Mouse (Mus musculus): Measurements from ENCODE around the gene Elk4. TPM values are rescaled to one million over a fixed set of nuclear protein-coding genes. Genes with fewer than 3 reads are reported as not detected.
A peak's percentile ranks its signal among the peaks of the same experiment; 100 is the strongest.

The Elk4 gene
- total RNA-seq, 2 experiments from 2014 or later: 69.6 to 76.1 TPM

GRCm38 (mm10) chr1:132030574-132030973 lies 23.2 kb downstream of the Elk4 start:
- peak; percentile 60 for TF ChIP-seq CTCF (IDR thresholded peaks at IDR 0.05)
- intact Hi-C loops (cut with DNase I): no loop called here
- DNase-seq: no peak

GRCm38 (mm10) chr1:132032172-132032571 lies 24.8 kb downstream of the Elk4 start:
- TF ChIP-seq CTCF (IDR thresholded peaks at IDR 0.05): no peak
- intact Hi-C loops (cut with DNase I): no loop called here
- no peak overlapping the region for H3K27ac ChIP-seq
- no peak for DNase-seq
- no peak overlapping the region for H3K4me3 ChIP-seq

More at GRCm38 (mm10) chr1:132030574-132030973, 23.2 kb downstream of the Elk4 start:
- Histone ChIP-seq H3K4me3 (no peak overlapping the region), H3K27ac (no peak overlapping the region)

GRCm38 (mm10) chr1:132037746-132038145 lies 30.3 kb downstream of the Elk4 start:
- Histone ChIP-seq H3K4me3 (no peak overlapping the region), H3K27ac (no peak overlapping the region)
- TF ChIP-seq CTCF (IDR thresholded peaks at IDR 0.05): no peak
- DNase-seq: no peak
- intact Hi-C loops (cut with DNase I): no loop called here

- no peak for DNase-seq
- no peak for TF ChIP-seq CTCF (IDR thresholded peaks at IDR 0.05)
- no peak overlapping the region for H3K27ac ChIP-seq
- intact Hi-C loops (cut with DNase I): no loop called here
- H3K4me3 ChIP-seq: no peak overlapping the region
These were observed 31.3 kb downstream of the Elk4 start for GRCm38 (mm10) chr1:132038753-132039152.

GRCm38 (mm10) chr1:132040201-132040621 lies 32.8 kb downstream of the Elk4 start:
- intact Hi-C loops (cut with DNase I): no loop called here
- DNase-seq: no peak
- Histone ChIP-seq H3K4me3 (0 out of 2 replicates have a peak overlapping the region, but pooled peaks have one; percentile 13), H3K27ac (peak overlapping the region; percentile 73)
- TF ChIP-seq CTCF (IDR thresholded peaks at IDR 0.05): no peak

GRCm38 (mm10) chr1:132043759-132044158 lies 36.4 kb downstream of the Elk4 start:
- intact Hi-C loops (cut with DNase I): no loop called here
- no peak overlapping the region for H3K4me3 ChIP-seq
- H3K27ac ChIP-seq: no peak overlapping the region
- TF ChIP-seq CTCF (IDR thresholded peaks at IDR 0.05): no peak
- DNase-seq: no peak

- peak; percentile 91; the same call in 1 of the 2 replicates for TF ChIP-seq CTCF (IDR thresholded peaks at IDR 0.05)
- intact Hi-C loops (cut with DNase I): loop anchor here (5.0 kb wide), 1 partner anchor 71 kb away; no protein-coding TSS in a partner anchor
- Histone ChIP-seq H3K27ac (no peak overlapping the region), H3K4me3 (no peak overlapping the region)
- DNase-seq: peak; percentile 77
These were observed 38.8 kb downstream of the Elk4 start for GRCm38 (mm10) chr1:132046143-132046735.

GRCm38 (mm10) chr1:132051746-132052145 lies 44.3 kb downstream of the Elk4 start:
- TF ChIP-seq CTCF (IDR thresholded peaks at IDR 0.05): no peak
- DNase-seq: peak; percentile 66
- Histone ChIP-seq H3K27ac (no peak overlapping the region), H3K4me3 (no peak overlapping the region)
- intact Hi-C loops (cut with DNase I): no loop called here

- Histone ChIP-seq H3K27ac (no peak overlapping the region), H3K4me3 (no peak overlapping the region)
- TF ChIP-seq CTCF (IDR thresholded peaks at IDR 0.05): no peak
- no peak for DNase-seq
- intact Hi-C loops (cut with DNase I): no loop called here
These were observed 47.0 kb downstream of the Elk4 start for GRCm38 (mm10) chr1:132054387-132054786.

- intact Hi-C loops (cut with DNase I): no loop called here
- H3K4me3 ChIP-seq: no peak overlapping the region
- DNase-seq: no peak
- no peak overlapping the region for H3K27ac ChIP-seq
- TF ChIP-seq CTCF (IDR thresholded peaks at IDR 0.05): no peak
These were observed 47.8 kb downstream of the Elk4 start for GRCm38 (mm10) chr1:132055054-132055664.

GRCm38 (mm10) chr1:132058558-132058957 lies 51.2 kb downstream of the Elk4 start:
- TF ChIP-seq CTCF (IDR thresholded peaks at IDR 0.05): no peak
- H3K4me3 ChIP-seq: no peak overlapping the region
- intact Hi-C loops (cut with DNase I): no loop called here

GRCm38 (mm10) chr1:132060036-132060769 lies 52.8 kb downstream of the Elk4 start:
- Histone ChIP-seq H3K4me3 (no peak overlapping the region), H3K27ac (peak overlapping the region; percentile 83)
- no peak for TF ChIP-seq CTCF (IDR thresholded peaks at IDR 0.05)
- intact Hi-C loops (cut with DNase I): no loop called here
- no peak for DNase-seq

More at GRCm38 (mm10) chr1:132058558-132058957, 51.2 kb downstream of the Elk4 start:
- no peak for DNase-seq
- peak overlapping the region; percentile 83 for H3K27ac ChIP-seq
